In the genomic region with DNA sequence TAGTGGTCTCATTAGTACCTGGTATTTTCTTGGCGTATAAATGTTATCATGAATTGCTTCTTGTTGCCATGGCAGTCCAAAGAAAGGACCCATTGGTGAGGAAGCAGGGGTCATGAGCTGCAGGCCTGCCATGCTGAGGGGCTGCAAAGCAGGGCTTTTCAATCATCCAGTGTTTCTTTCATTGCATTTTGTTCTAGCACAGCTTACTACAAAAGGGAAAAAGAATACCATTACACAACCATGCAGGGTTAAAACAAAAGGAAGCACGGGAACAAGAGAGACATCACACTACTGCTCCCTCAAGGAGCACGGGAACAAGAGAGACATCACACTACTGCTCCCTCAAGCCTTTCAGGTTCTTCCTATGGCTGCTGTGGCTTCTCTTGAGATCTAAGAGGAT, we compare ENCODE assay signal across 21 mouse cellular contexts. TPM values are rescaled to one million over a fixed set of nuclear protein-coding genes. Genes with fewer than 3 reads are reported as not detected.
DNase-seq lines count a peak whose midpoint lies in the region; ATAC-seq and TF ChIP-seq lines count a peak whose summit lies in the region.
"Had no signal": no experiment of that assay in that cellular context is flagged by ENCODE, and none has a peak within 500 bp of the region (broad histone marks: within the 10 kb centered on the region; RNA-seq: fewer than 3 reads in every experiment).

No protein-coding gene starts in this region.

- no peaks in the 10 kb centered on the region for H3K27me3 ChIP-seq in hindbrain, embryonic 12.5 days
- no peaks in the 10 kb centered on the region for H3K27me3 ChIP-seq in hindbrain, embryonic 16.5 days (replicated peaks; ENCODE audit: control insufficient read depth, insufficient read depth, low read length)
- no peaks in the 10 kb centered on the region for H3K27me3 ChIP-seq in forebrain, embryonic 13.5 days
- H3K27me3 ChIP-seq: limb, embryonic 15.5 days had no signal

- no peak for TF ChIP-seq CTCF in brain, embryonic 14.5 days (IDR thresholded peaks at IDR 0.05; ENCODE audit: borderline replicate concordance, extremely low read depth, insufficient read depth, insufficient read length)

- peak; percentile 84 for DNase-seq in brain, embryonic 14.5 days (ENCODE audit: low read depth)
- peak; percentile 43 for DNase-seq in embryo, embryonic 11 days
- no peak for DNase-seq in left cerebral cortex, postnatal 14 days (ENCODE audit: low spot score in 2 of 2)
- no peak for DNase-seq in gastrocnemius, adult 18-20 months (ENCODE audit: low spot score)
- DNase-seq: adrenal gland, postnatal 25 days; cerebellum, adult 11 months; cerebellum, adult 9-11 months; gastrocnemius, adult 2 months; heart, postnatal 36 days; kidney, adult 18-20 months; kidney, postnatal 4 days; left cerebral cortex, postnatal 4 days; lung, postnatal 4 days; right cerebral cortex, postnatal 14 days had no signal

- no peak for TF ChIP-seq POLR2A in brain, embryonic 14.5 days (IDR thresholded peaks at IDR 0.05; ENCODE audit: borderline replicate concordance, extremely low read depth, insufficient read depth, insufficient read length, poor library complexity, severe bottlenecking)

- peaks cover 38% of the 10 kb centered on the region for H3K36me3 ChIP-seq in hindbrain, embryonic 12.5 days
- peaks cover 21% of the 10 kb centered on the region for H3K36me3 ChIP-seq in hindbrain, embryonic 16.5 days (ENCODE audit: control insufficient read depth, insufficient read depth, low read length)
- H3K36me3 ChIP-seq in forebrain, embryonic 13.5 days (ENCODE audit: poor library complexity, severe bottlenecking) = peaks cover 54% of the 10 kb centered on the region

- ATAC-seq in hindbrain, embryonic 12.5 days (ENCODE audit: low FRiP score) = peak; percentile 75
- ATAC-seq in hindbrain, embryonic 16.5 days = no peak
- ATAC-seq in forebrain, embryonic 13.5 days = peak; percentile 76; the same call in 1 of the 2 replicates
- no peak for ATAC-seq in frontal cortex, adult (ENCODE audit: low TSS enrichment)

- no peak overlapping the region for H3K4me2 ChIP-seq in hindbrain, embryonic 12.5 days (replicated peaks)
- H3K4me2 ChIP-seq in hindbrain, embryonic 16.5 days (ENCODE audit: low read length) = no peak overlapping the region
- 0 out of 2 replicates have a peak overlapping the region, but pooled peaks have one; percentile 16 for H3K4me2 ChIP-seq in forebrain, embryonic 13.5 days
- H3K4me2 ChIP-seq: limb, embryonic 15.5 days had no signal

- intact Hi-C loops in left cerebral cortex, postnatal 14 days (cut with DNase I) = loop anchor here (10.0 kb wide), 1 partner anchor 293 kb away; no protein-coding TSS in a partner anchor

- H3K4me3 ChIP-seq in hindbrain, embryonic 12.5 days = no peak overlapping the region
- H3K4me3 ChIP-seq in hindbrain, embryonic 16.5 days (ENCODE audit: low read length) = no peak overlapping the region
- no peak overlapping the region for H3K4me3 ChIP-seq in forebrain, embryonic 13.5 days
- H3K4me3 ChIP-seq: gastrocnemius, adult 2 months; left cerebral cortex, adult 2 months; limb, embryonic 15.5 days had no signal

- peaks cover 35% of the 10 kb centered on the region for H3K4me1 ChIP-seq in hindbrain, embryonic 12.5 days
- peaks cover 13% of the 10 kb centered on the region for H3K4me1 ChIP-seq in hindbrain, embryonic 16.5 days (ENCODE audit: control insufficient read depth, insufficient read depth, low read depth, low read length)
- H3K4me1 ChIP-seq in forebrain, embryonic 13.5 days = peaks cover 52% of the 10 kb centered on the region
- H3K4me1 ChIP-seq: limb, embryonic 15.5 days had no signal

- H3K9me3 ChIP-seq in hindbrain, embryonic 12.5 days (replicated peaks) = no peaks in the 10 kb centered on the region
- H3K9me3 ChIP-seq in hindbrain, embryonic 16.5 days (ENCODE audit: control insufficient read depth, low read length) = no peaks in the 10 kb centered on the region
- H3K9me3 ChIP-seq in forebrain, embryonic 13.5 days (replicated peaks) = no peaks in the 10 kb centered on the region
- H3K9me3 ChIP-seq: limb, embryonic 15.5 days had no signal

- H3K27ac ChIP-seq in hindbrain, embryonic 12.5 days = no peak overlapping the region
- no peak overlapping the region for H3K27ac ChIP-seq in hindbrain, embryonic 16.5 days (ENCODE audit: low read depth, low read length)
- no peak overlapping the region; the same call in none of the 2 replicates for H3K27ac ChIP-seq in forebrain, embryonic 13.5 days
- H3K27ac ChIP-seq: gastrocnemius, adult 2 months; left cerebral cortex, adult 2 months; limb, embryonic 15.5 days; stomach, postnatal 0 days had no signal

- no peak overlapping the region for H3K9ac ChIP-seq in hindbrain, embryonic 12.5 days
- no peak overlapping the region for H3K9ac ChIP-seq in hindbrain, embryonic 16.5 days (ENCODE audit: low read depth, low read length)
- H3K9ac ChIP-seq in forebrain, embryonic 13.5 days = no peak overlapping the region; the same call in 1 of the 2 replicates
- H3K9ac ChIP-seq: limb, embryonic 15.5 days had no signal

- WGBS in hindbrain, embryonic 12.5 days = 29% methylated on average over 3 of the region's 3 CpGs
- 15% methylated on average over 3 of the region's 3 CpGs for WGBS in hindbrain, embryonic 16.5 days
- under 1% methylated on average over 3 of the region's 3 CpGs for WGBS in forebrain, embryonic 13.5 days

RNA-seq across cellular contexts. Expression of gene Dicer1, which starts 20.0 kb away (rescaled TPM):
- 61.3 and 61.6 TPM in 2 replicates for polyA plus RNA-seq in hindbrain, embryonic 12.5 days (2016; fragmentation: Nextera tagmentation; extraction: Ambion mirVana)
- polyA plus RNA-seq in hindbrain, embryonic 16.5 days (2015; fragmentation: Nextera tagmentation; extraction: Ambion mirVana) = 23.0 and 30.1 TPM in 2 replicates
- 29.5 and 43.0 TPM in 2 replicates for polyA plus RNA-seq in brain, embryonic 14.5 days (2012; rRNA removed)
- 52.0 and 52.1 TPM in 2 replicates for polyA plus RNA-seq in forebrain, embryonic 13.5 days (2015; fragmentation: Nextera tagmentation; extraction: Ambion mirVana)
- 10 to 100 TPM; 52.3 to 54.4 TPM for total RNA-seq in left cerebral cortex, postnatal 14 days (2021)
- total RNA-seq in gastrocnemius, adult 18-20 months (2021) = 10 to 100 TPM; 34.0 to 37.7 TPM

Comparison
In these comparisons a context has a peak if more than half of its experiments do, and no peak if none do; other contexts are left out.
1. ATAC-seq: peak in hindbrain, embryonic 12.5 days (single experiment) and forebrain, embryonic 13.5 days (single experiment); none in hindbrain, embryonic 16.5 days (single experiment) and frontal cortex, adult (single experiment).
2. DNase-seq: peak in brain, embryonic 14.5 days (single experiment) and embryo, embryonic 11 days (single experiment); none in left cerebral cortex, postnatal 14 days (0 of 2) and gastrocnemius, adult 18-20 months (single experiment).